Mouse (Mus musculus) cerebellum, adult 9-10 months (tissue): Measurements from ENCODE around the gene Scgn.

ENCODE experiments used
- DNase-seq: peaks from one replicate; pipeline ENCODE4 v3.0.0; 2022

Gene Scgn

GRCm38 (mm10) chr13:23990928-23991327 is at the start of gene Scgn:
Gene Scgn, minus strand, starts transcription at chr13:23991214.
- DNase-seq, result no peak

DNA sequence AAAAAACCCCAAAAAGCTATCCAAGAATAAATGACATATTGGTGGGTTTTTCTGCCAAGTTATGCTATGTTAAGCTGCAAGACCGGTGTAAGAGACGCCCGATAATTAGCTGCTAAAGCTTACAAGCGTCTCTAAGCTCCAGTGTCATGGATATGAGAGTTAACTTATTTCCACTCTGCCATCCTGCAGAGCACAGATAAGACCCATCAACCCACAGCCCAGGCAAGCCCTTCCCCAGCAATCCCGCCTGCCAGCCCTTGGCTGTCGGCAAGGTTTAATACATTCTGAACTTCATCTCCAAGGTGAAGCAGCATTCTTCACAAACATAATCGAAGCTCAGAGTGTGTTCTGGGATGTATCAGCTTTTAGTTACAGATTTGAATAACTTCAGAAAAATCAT is 49.2 kb upstream of the Scgn start:
- DNase-seq, result no peak

GRCm38 (mm10) chr13:24037502-24037901 is 46.5 kb upstream of the Scgn start:
- DNase-seq, result no peak

DNA sequence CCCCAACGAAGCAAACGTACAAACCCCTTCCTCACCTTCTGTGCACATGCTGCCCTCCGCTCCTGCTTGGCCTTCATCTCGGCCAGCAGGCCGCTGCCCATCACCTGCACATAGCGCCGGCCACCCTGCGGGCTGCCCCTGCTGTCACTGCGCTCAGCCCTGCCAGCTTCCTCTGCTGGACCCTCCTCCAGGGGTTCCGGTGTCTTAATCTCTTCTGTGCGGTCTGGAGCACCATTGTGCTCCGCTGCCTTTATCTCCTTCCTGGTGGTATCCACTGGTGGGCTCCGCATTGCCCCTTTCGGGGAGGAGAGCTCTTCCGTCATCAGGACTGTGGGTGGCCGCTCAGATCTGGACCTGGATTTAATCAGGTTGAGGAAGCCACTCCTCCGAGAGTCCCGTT is 45.1 kb upstream of the Scgn start:
- DNase-seq, result no peak

DNA sequence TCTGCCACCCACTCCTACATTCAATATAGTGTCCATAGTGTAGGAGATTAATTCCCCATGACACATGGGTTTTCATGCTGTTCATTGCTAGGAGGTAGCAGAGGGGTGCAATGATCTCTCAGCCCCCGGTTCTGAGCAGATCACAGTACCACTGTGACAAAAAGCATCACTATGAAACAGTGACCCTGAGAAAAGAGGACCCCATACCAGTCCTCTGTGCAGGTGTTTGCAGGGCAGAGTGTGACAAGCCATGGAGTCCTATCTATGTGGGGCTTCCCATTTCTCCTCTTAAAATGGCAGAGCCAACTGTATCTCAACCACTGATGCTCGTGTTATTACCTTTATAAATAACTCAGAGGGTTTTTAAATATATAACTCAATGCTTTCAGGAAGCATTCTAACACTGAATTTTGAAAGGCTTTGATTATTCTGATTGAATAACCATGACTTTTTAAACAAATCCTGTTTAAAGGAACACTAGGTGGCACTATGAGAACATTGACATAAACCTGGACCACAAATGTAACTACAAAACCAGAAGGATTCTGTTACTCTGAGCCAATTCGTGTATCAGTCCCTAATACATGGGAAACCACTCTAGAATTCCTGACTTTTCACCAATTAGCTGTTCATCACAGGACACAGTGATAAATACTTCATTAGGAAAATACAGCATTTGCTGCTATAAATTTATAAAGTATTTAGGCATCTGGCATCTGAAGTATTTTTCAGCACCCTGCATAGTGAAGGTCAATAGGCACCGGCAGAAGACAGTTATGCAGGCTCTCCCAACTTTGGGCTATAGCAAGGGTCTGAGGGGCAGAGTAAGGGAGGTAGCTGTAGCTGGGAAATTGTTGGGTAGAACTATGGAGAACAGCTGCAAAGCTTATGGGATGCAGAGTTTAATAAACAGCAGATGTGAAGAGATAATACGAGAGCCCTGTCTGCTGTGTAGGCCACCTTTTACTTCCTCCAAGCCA is 36.5 kb upstream of the Scgn start:
- peak; percentile 62 for DNase-seq

DNA sequence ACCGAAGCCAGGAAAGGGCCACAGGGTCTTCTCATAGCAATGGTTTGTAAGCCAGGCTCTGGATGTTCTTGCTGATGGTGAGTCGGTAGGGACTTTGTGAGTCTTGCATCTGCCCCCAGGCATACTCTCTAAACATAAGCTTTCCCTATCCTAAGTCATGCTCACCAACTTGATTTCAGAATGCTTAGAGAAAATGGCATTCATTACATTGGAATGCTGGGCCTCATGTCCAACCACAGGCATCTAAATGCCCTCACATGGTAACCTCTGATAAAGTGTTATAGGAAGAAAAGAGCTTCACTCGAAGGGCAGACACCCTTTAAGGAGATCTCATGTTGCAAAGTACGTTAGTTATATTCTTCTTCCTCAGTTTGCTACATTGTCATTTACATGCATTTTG is 27.5 kb upstream of the Scgn start:
- no peak for DNase-seq

GRCm38 (mm10) chr13:24005528-24005927 is 14.5 kb upstream of the Scgn start:
- DNase-seq, result no peak

- no peak for DNase-seq
These were observed 10.8 kb upstream of the Scgn start for GRCm38 (mm10) chr13:24001797-24002196.

DNA sequence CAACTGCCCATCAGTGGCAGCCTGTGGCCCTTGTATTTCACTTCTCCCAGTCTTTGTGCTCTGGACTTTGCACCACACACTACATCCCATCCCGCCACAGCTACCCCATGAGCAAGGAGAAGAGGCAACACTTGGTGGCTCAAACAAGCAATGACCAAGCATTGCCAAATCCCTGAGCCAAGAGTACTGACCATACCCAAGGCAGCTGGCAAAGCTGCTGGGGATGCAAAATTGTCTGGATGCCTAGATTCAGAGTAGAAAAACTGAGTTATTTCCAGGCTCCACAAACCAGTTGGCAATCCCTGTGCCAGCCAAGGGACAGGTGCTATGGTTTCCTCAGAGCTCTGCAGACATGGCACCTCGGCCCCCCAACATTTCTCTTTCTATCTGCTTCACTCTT is 10.1 kb upstream of the Scgn start:
- no peak for DNase-seq

- no peak for DNase-seq
These were observed 7.8 kb upstream of the Scgn start for GRCm38 (mm10) chr13:23998826-23999225.

GRCm38 (mm10) chr13:23994756-23995155 is 3.7 kb upstream of the Scgn start:
- DNase-seq, result no peak

DNA sequence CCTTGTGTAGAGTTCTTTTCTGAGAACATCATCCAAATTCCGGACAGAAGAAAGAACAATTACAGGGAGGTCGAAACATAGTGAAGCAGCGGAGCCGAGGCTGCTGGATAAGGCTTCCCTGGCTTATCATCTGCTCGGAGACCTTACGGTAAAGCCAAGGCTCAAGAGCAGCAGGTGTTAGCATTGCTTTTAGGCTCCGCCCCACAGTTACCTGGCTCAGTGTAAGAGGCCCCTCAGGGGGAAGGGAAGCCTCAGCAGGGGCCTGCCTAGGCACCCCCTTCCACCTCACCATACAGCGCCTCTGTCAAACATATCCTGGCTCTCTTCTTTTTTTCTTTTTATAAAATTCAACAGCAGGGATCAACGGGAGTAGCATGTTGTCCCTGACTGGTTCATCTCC is 3.0 kb upstream of the Scgn start:
- no peak for DNase-seq

DNA sequence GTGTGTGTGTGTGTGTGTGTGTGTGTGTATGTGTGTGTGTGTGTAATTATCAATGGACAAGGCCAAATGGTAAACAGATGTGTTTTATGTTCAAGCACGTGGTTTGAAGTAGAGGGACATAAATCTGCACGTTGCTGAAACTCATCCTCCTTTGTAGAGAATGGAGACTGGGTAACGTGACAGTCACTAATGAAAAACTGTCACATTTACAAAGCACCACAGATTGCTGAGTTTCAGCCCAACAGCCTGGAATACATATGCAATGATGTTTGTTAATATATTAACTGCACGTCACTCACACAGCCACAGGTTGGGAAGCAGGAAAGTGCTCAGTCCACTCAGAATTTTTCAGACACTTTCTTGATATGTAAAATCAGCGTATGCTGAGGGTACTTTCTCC is 563 bp downstream of the Scgn start:
- DNase-seq, result no peak

GRCm38 (mm10) chr13:23985130-23985529 is 5.9 kb downstream of the Scgn start:
- DNase-seq, result no peak

- no peak for DNase-seq
These were observed 18.7 kb downstream of the Scgn start for GRCm38 (mm10) chr13:23972271-23972670.

- no peak for DNase-seq
These were observed 19.1 kb downstream of the Scgn start for GRCm38 (mm10) chr13:23971870-23972269.

GRCm38 (mm10) chr13:23964909-23965308 is 26.1 kb downstream of the Scgn start:
- DNase-seq, result no peak

DNA sequence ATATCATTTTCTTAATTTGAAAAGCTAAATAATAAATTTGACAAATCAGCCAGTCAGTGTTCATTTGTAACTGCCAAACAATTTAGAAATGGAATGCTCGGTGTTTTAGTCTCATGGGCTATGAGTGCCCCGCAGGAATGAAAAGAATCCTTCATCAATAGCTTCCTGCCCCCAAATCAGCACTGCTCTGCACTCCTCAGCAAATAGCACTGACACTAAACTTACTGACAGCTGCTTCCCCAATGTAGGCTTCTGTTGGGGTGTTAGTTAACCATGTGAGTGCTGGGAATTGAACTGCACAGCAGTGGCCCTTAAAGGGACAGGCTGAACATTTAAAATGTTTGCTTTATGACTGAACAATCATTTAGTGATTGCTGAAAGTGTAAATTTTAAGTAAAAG is 31.2 kb downstream of the Scgn start:
- no peak for DNase-seq

- DNase-seq, result no peak
These were observed 40.1 kb downstream of the Scgn start for GRCm38 (mm10) chr13:23950928-23951327.

GRCm38 (mm10) chr13:23949484-23950246 is 41.3 kb downstream of the Scgn start:
- DNase-seq, result no peak

- DNase-seq, result no peak
These were observed 44.8 kb downstream of the Scgn start for GRCm38 (mm10) chr13:23946254-23946653.

GRCm38 (mm10) chr13:23942861-23943260 is 48.2 kb downstream of the Scgn start:
- DNase-seq, result no peak

- DNase-seq, result no peak
These were observed 50.7 kb downstream of the Scgn start for GRCm38 (mm10) chr13:23940291-23940690.

DNA sequence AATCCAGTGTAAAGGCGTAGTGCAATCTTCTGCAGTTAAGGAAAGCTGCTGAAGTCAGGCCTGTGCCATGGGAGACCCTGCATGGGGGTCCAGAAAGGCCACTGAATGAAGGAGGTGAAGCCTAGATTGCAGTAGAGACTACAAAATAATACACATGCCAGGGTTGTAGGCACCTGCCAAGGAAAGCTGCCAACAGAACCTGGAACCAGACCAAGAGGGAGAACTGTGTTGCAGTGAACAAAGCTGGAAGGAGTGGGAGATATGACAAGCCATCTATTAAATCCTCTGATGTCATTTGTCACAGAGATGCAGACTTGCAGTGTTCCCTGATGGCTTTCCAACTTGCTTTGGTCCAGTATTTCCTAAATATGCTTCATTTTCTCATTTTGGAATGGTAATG is 52.3 kb downstream of the Scgn start:
- peak; percentile 9 for DNase-seq
